Mouse (Mus musculus): ENCODE results near the gene Rnf113a1.
"Not testable (repeated sequence)": the region's sequence is repeated elsewhere in the genome, so short reads cannot be mapped to it uniquely, and the experiment has no call there.

Gene Rnf113a1

GRCm38 (mm10) chrX:37191105-37191743 lies at the start of gene Rnf113a1, which contains the start of gene Ndufa1:
TSS of gene Rnf113a1 (plus strand) at chrX:37191245.
TSS of gene Ndufa1 (minus strand) at chrX:37191163.
- peak; percentile 86 to 90 for DNase-seq

GRCm38 (mm10) chrX:37141732-37142131 lies 49.3 kb upstream of the Rnf113a1 start:
- no peak for DNase-seq

- not testable (repeated sequence) for DNase-seq
These were observed 46.5 kb upstream of the Rnf113a1 start for GRCm38 (mm10) chrX:37144498-37144897.

GRCm38 (mm10) chrX:37144954-37145353 lies 46.1 kb upstream of the Rnf113a1 start:
- peak in 1 of 2 experiments; percentile 10 for DNase-seq

- no peak for DNase-seq
These were observed 33.2 kb upstream of the Rnf113a1 start for GRCm38 (mm10) chrX:37157839-37158238.

- no peak for DNase-seq
These were observed 29.9 kb upstream of the Rnf113a1 start for GRCm38 (mm10) chrX:37161169-37161568.

- DNase-seq: no peak
These were observed 27.9 kb upstream of the Rnf113a1 start for GRCm38 (mm10) chrX:37163115-37163514.

- peak; percentile 12 to 22 for DNase-seq
These were observed 24.0 kb upstream of the Rnf113a1 start for GRCm38 (mm10) chrX:37167085-37167484.

- no peak for DNase-seq
These were observed 22.3 kb upstream of the Rnf113a1 start, which contains the start of gene Akap14 for GRCm38 (mm10) chrX:37168742-37169141. TSS of gene Akap14 (minus strand) at chrX:37168842.

- DNase-seq: peak in 1 of 2 experiments; percentile 3
These were observed 6.6 kb upstream of the Rnf113a1 start for GRCm38 (mm10) chrX:37184401-37184800.

- DNase-seq: no peak
These were observed 315 bp upstream of the Rnf113a1 start for GRCm38 (mm10) chrX:37190755-37191104.

GRCm38 (mm10) chrX:37191744-37192379 lies 817 bp downstream of the Rnf113a1 start:
- peak; percentile 2 to 18 for DNase-seq

GRCm38 (mm10) chrX:37198676-37199075 lies 7.6 kb downstream of the Rnf113a1 start:
- DNase-seq: no peak

- no peak for DNase-seq
These were observed 19.9 kb downstream of the Rnf113a1 start, which contains the start of gene Gm9 for GRCm38 (mm10) chrX:37210941-37211340. TSS of gene Gm9 (minus strand) at chrX:37211041.

GRCm38 (mm10) chrX:37222158-37222557 lies 31.1 kb downstream of the Rnf113a1 start, which contains the start of gene Rhox1:
TSS of gene Rhox1 (minus strand) at chrX:37222258.
- not testable (repeated sequence) for DNase-seq
